Mouse (Mus musculus): ENCODE results near the gene Tal1.

Tal1 gene

DNA sequence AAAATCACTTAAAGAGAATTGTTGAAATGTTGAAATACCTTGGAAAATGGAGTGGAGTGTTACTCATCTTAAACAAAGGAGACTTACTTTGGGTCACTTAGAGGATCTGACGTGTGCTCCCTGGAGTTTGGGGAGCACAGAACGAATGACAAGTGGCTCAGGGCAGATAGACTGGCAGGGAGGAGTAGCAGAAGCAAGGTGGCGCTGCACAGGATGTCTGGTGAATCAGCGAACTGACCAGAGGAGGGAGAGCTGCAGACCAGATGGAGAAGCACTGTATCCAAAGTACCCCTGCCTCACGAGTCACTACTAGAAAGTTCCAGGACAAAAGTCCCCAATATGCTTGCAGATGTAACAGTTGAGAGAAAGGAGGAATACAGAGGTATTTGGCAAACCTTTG lies 57.0 kb downstream of the Tal1 start:
- DNase-seq (ENCODE audit: low spot score): no peak

- DNase-seq (ENCODE audit: low spot score): no peak
Observed at GRCm38 (mm10) chr4:115119642-115120041, 63.4 kb downstream of the Tal1 start.

- DNase-seq (ENCODE audit: low spot score): no peak
Observed at GRCm38 (mm10) chr4:115121162-115121561, 64.9 kb downstream of the Tal1 start.
